Mouse (Mus musculus) small intestine, adult 2 months (tissue): ENCODE data around the gene Ift80.

Experiments used
- CTCF ChIP-seq: fragments of 200-500 bp; IDR thresholded peaks from 2 replicates; pipeline ENCODE4 v1.5.1; 2012; ENCODE audit warnings: low read depth, mild to moderate bottlenecking, control low read depth, inconsistent platforms, low read length, moderate library complexity, mixed read lengths; ENCODE audit not compliant: insufficient replicate concordance, insufficient read length; ENCODE audit errors: extremely low read depth
- POLR2A ChIP-seq: fragments of 200-500 bp; IDR thresholded peaks from 2 replicates; pipeline ENCODE4 v1.6.1; 2012; ENCODE audit warnings: low read depth, mild to moderate bottlenecking, control low read depth, inconsistent platforms, low read length, moderate library complexity

DNA sequence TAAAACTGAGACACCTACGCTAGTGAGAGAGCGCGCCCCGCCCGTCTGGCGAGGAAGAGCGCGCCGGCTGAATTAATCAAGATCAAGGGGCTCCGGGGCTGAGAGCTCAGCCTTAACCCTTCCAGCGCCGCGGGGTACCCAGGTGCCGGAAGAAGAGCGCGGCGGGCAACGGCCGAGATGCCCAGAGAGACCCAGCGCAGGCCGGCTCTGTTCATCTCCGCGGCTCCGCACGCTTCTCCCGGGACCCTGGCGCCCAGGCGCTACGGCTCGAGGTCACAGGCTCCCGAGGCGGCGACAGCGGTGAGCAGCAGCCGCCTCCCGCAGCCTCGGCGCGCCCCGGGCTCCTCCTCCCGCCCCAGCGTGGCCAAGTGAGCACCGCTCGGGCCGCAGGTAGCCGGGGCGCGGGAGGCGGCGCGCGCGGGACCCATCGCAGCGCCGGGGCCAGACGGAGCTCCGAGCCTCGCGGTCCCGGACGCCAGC, 135.1 kb downstream of the Ift80 start, which contains the start of gene 1110032F04Rik:
- TF ChIP-seq CTCF, result no peak
- no peak for TF ChIP-seq POLR2A
